Mouse (Mus musculus) heart, embryonic 13.5 days (tissue): Measurements from ENCODE around the gene Zfp385a. TPM values are rescaled to one million over a fixed set of nuclear protein-coding genes. Genes with fewer than 3 reads are reported as not detected.

Experiments used
- ATAC-seq: fragments of 200-750 bp; cut with Nextera tagmentation; 2 replicates; pipeline ENCODE4 v1.8.0; 2017; ENCODE audit warnings: moderate TSS enrichment; ENCODE audit not compliant: insufficient number of reproducible peaks, low FRiP score, low TSS enrichment; ENCODE audit errors: extremely low read depth
- H3K27ac ChIP-seq: fragments of 300-500 bp; sonication (generic); replicated peaks from 2 replicates; pipeline ENCODE4 v1.5.1; 2015; ENCODE audit warnings: moderate library complexity, mild to moderate bottlenecking, inconsistent platforms
- H3K27me3 ChIP-seq: fragments of 300-500 bp; sonication (generic); replicated peaks from 2 replicates; pipeline ENCODE4 v1.6.1; 2015; ENCODE audit warnings: mild to moderate bottlenecking, inconsistent platforms
- H3K36me3 ChIP-seq: fragments of 300-500 bp; sonication (generic); 2 replicates; pipeline ENCODE4 v1.6.1; 2015; ENCODE audit warnings: mild to moderate bottlenecking, inconsistent platforms
- H3K4me1 ChIP-seq: fragments of 300-500 bp; sonication (generic); 2 replicates; pipeline ENCODE4 v1.6.1; 2015; ENCODE audit warnings: inconsistent platforms
- H3K4me2 ChIP-seq: fragments of 300-500 bp; sonication (generic); 2 replicates; pipeline ENCODE4 v1.6.1; 2015; ENCODE audit warnings: inconsistent platforms, mild to moderate bottlenecking, moderate library complexity
- H3K4me3 ChIP-seq: fragments of 300-500 bp; sonication (generic); 2 replicates; pipeline ENCODE4 v1.5.1; 2015; ENCODE audit warnings: moderate library complexity, mild to moderate bottlenecking, inconsistent platforms
- H3K9ac ChIP-seq: fragments of 300-500 bp; sonication (generic); 2 replicates; pipeline ENCODE4 v1.6.1; 2015; ENCODE audit warnings: inconsistent platforms, mild to moderate bottlenecking, moderate library complexity
- H3K9me3 ChIP-seq: fragments of 300-500 bp; sonication (generic); 2 replicates; pipeline ENCODE4 v1.6.1; 2016; ENCODE audit warnings: inconsistent platforms
- WGBS: fragments of 180-500 bp; shearing (Covaris S2); methylation state at CpG from one replicate; pipeline ENCODE4 v1.1.7; 2015; ENCODE audit warnings: mixed read lengths; 5-methylcytosine and 5-hydroxymethylcytosine counted together
- polyA plus RNA-seq: library from polyadenylated mRNA; unstranded; fragments of >200 nt; fragmentation: Nextera tagmentation; extraction: Ambion mirVana; gene quantifications from 2 replicates; pipeline ENCODE4 v1.2.1, GENCODE M21; 2015

The Zfp385a gene
- polyA plus RNA-seq, 1 experiment from 2014 or later, result 8.9 TPM

DNA sequence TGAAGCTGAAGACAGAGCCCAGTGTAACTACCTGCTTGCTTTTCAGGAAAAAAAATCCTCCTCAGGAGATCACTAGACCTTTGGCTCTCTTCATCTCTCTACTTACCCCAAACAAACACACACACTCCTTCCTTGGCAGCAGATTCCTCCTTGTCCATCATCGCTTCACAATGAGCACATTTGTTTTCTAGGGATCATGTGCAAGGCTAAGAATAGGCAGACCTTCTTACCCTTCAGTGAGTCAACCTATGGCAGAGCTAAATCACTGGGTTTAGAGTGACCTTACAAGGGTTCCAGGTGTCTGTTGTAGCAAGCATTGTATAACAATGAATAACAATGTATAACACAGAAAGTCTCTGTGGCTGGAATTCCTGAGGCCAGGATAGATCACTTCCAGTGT, 31.8 kb upstream of the Zfp385a start:
- no peaks in the 10 kb centered on the region for H3K36me3 ChIP-seq
- ATAC-seq, result no peak
- H3K27ac ChIP-seq, result no peak overlapping the region; the same call in 1 of the 2 replicates
- no peaks in the 10 kb centered on the region for H3K27me3 ChIP-seq
- peak overlapping the region; percentile 3; the same call in 1 of the 2 replicates for H3K9ac ChIP-seq
- no peaks in the 10 kb centered on the region for H3K9me3 ChIP-seq
- H3K4me3 ChIP-seq, result no peak overlapping the region
- peaks cover 58% of the 10 kb centered on the region for H3K4me1 ChIP-seq
- H3K4me2 ChIP-seq, result no peak overlapping the region
- 65% methylated on average over 1 of the region's 1 CpGs for WGBS

DNA sequence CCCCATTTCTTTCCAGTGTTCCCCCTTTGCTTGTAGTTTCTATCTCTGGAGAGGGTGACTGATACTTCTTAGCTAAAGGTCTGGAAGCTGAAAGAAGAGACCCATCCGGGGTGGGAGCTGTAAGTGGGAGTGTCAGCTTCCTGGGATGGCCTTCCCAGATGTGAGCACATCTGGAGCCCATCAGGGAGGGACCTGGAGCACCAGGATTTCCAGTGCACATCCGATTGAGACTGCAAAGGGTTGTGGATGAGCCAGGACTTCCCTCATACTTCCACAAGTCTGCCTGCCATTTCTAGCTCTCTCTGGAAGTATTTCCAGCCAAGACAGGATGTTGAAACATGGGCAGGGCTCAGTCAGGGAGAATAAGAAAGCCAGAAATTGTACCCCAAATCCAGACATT, 31.3 kb upstream of the Zfp385a start:
- 0 out of 2 replicates have a peak overlapping the region, but pooled peaks have one; percentile 3 for H3K9ac ChIP-seq
- no peaks in the 10 kb centered on the region for H3K36me3 ChIP-seq
- no peaks in the 10 kb centered on the region for H3K9me3 ChIP-seq
- H3K4me2 ChIP-seq, result no peak overlapping the region
- H3K27ac ChIP-seq, result no peak overlapping the region; the same call in 1 of the 2 replicates
- whole genome bisulfite sequencing, result 21% methylated on average over 2 of the region's 2 CpGs
- H3K4me1 ChIP-seq, result peaks cover 52% of the 10 kb centered on the region
- no peaks in the 10 kb centered on the region for H3K27me3 ChIP-seq
- no peak for ATAC-seq
- H3K4me3 ChIP-seq, result no peak overlapping the region

DNA sequence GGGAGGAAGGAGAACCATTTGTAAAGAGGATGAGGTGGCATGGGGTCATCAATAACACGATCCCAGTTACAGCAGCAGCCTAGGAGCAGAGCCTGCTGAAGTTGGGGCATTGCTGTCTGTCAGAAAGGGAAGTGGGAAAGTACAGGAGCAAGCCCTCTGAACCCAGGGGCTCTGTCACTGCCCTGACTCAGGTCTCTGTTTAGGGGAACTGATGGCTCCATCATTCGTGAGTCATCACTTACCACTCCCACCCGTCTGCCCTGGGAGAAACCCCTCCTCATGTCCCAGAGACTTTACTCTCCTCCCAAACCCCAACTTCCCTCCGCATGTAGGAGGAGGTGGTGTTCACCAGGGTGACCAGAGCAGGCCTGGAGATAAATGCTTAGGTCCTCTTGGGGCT, 30.6 kb upstream of the Zfp385a start:
- Histone ChIP-seq H3K4me2 (no peak overlapping the region), H3K9ac (no peak overlapping the region), H3K4me3 (no peak overlapping the region), H3K27ac (no peak overlapping the region), H3K9me3 (no peaks in the 10 kb centered on the region), H3K4me1 (peaks cover 50% of the 10 kb centered on the region), H3K36me3 (no peaks in the 10 kb centered on the region), H3K27me3 (no peaks in the 10 kb centered on the region)
- no peak for ATAC-seq
- WGBS, result 28% methylated on average over 4 of the region's 4 CpGs

DNA sequence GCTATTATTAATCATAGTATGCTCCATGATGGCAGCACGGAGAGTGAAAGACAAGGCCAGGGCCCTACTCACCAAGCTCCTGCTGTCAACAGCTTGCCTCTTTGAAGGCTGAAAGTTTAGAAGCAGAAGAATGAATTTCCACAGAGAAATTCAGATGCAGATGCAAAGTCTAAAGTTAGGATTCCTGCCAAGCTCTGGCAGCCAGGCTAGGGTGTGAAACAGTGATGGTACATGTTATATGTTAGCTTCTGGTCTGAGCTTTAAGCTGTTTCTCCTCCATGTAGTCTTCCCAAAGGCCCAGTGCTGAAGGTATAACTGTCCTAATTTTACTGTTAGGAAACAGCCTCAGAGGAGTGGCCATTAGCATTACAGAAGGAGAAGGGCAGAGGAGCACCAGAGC, 29.2 kb upstream of the Zfp385a start:
- peaks cover 61% of the 10 kb centered on the region for H3K4me1 ChIP-seq
- H3K27me3 ChIP-seq, result no peaks in the 10 kb centered on the region
- no peaks in the 10 kb centered on the region for H3K36me3 ChIP-seq
- H3K9me3 ChIP-seq, result no peaks in the 10 kb centered on the region
- WGBS, result 35% methylated on average over 1 of the region's 1 CpGs
- no peak overlapping the region for H3K9ac ChIP-seq
- no peak for ATAC-seq
- H3K4me2 ChIP-seq, result no peak overlapping the region
- H3K4me3 ChIP-seq, result no peak overlapping the region
- no peak overlapping the region for H3K27ac ChIP-seq

DNA sequence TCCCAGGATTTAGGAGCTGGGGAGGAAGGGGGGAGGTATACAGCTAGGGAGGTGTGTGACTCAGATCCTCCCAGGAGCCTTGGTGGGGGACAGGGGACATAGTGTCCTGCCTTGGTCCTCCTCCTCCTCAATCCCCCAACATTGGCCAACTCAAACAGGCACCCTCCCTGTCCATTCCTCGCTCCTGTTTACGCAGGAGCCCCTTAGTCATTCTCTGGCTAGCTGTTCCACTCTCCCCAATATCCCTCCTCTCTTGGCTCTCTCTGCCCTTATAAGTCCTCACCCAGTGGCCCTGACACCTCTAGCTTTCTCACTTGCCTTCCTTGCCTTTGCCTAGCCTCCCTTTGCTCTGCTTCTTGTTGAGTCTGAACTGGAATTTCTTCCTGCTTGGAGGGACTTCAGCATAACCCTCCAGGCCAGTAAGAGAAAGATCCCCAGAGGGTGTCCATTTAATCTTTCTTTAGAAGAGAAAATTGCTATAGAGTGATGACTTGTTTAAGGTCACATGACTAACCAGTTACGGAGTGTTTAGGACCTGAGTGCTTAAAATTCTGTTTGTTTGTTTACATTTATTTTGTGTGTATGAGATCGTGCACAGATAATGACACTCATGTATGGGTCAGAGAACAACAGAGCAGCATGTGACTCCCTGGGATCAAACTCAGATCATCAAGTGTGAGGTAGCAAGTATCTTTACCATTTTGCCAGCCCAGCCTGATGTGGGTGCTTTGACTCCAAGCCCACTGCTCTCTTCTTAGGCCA, 28.5 kb upstream of the Zfp385a start:
- no peak overlapping the region for H3K4me2 ChIP-seq
- no peaks in the 10 kb centered on the region for H3K36me3 ChIP-seq
- WGBS, result 67% methylated on average over 4 of the region's 4 CpGs
- no peak for ATAC-seq
- H3K4me3 ChIP-seq, result no peak overlapping the region
- H3K27me3 ChIP-seq, result no peaks in the 10 kb centered on the region
- H3K4me1 ChIP-seq, result peaks cover 69% of the 10 kb centered on the region
- peak overlapping the region; percentile 98 for H3K27ac ChIP-seq
- H3K9ac ChIP-seq, result peak overlapping the region; percentile 100
- H3K9me3 ChIP-seq, result no peaks in the 10 kb centered on the region

DNA sequence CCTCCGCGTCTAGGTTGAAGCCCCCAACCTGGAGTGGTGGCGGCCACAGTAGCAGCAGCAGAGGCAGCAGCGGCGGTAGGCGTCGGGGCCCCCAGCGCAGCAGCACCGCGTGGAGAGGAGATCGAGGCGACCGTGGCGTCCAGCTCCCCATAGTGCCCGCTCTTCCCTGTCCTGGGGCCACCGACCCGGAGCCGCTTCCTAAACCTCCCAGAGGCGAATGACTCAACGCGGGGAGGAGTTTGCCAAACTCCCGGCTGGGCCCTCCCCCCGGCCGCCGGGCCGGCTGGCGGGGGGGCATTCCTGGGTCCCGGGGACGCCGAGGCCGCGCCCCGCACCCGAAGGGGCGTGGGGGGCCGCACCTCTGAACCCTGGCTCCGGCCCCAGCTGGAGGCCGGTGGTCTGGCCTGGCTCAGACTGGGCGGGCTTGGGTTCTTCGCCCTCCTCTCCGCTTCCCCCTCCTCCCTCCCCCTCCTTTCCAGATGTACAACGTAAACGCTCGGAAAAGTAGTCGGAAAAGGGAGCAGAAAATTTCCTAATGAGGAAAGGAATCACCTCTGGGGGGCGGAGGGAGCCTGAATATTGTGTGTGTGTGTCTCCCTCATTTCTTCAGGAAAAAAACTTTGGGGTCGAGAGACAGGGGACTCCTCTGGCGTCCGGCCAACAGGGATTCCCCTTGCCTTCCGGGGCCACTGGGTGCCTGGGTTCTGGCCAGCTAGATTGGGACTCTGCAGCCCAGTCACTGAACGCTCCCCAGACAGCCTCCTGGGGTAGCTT, 26.7 kb upstream of the Zfp385a start, which contains the start of gene Itga5:
Gene Itga5 (minus strand): TSS at position 388 of the 774 bp plus-strand sequence.
- under 1% methylated on average over 51 of the region's 51 CpGs for WGBS
- Histone ChIP-seq H3K4me2 (peak within 1 kb of the TSS; percentile 89), H3K9me3 (no peaks in the 10 kb centered on the region), H3K4me1 (peaks cover 78% of the 10 kb centered on the region), H3K27me3 (no peaks in the 10 kb centered on the region), H3K27ac (peak within 1 kb of the TSS; percentile 98), H3K36me3 (0 out of 2 replicates have a peak, but pooled peaks cover 6% of the 10 kb centered on the region), H3K9ac (peak within 1 kb of the TSS; percentile 100), H3K4me3 (peak within 1 kb of the TSS; percentile 95)
- ATAC-seq, result peak; percentile 55; the same call in 1 of the 2 replicates

DNA sequence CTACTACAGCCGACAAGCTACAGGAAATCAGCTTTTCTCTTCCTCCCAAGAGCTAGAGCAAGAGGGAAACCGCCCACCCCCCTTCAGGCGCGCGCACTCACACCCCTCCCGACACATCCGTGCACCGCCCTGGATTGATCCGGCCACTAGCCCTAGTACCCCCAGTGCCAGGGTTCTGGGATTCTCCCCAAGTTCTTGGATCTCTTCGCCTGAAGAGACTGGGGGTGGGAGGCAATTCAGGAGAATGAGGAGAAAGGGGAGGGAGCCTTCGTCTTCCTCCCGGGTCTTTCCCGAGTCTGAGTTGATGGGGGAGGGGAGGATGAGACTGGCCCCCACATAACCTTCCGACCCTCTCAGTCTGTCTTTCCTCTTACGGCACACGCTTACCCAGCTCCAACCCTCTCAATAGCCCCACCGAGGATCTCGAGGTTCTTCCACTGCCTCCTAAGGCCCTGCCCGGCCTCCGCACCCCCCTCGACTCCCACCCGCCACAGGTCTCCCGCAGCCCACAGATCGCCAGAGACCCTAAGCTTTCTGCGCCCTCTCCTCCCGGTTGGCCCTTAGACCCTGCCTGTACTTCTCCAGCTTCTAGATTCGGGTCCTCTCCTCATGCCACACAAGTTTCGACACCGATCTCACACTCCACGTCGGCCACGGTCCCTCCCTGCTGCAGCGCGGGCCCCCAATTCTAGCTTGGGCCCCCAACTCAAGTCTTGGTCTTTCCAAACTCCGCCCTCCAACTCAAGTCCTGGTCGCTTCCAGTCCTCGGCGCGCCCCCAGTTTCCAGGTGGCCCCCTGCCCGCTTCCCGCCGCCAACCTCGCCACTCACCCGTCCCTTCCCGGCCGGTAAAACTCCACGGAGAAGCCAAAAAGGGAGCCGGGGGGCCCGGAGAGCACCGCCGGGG, 25.8 kb upstream of the Zfp385a start:
- ATAC-seq, result no peak
- no peaks in the 10 kb centered on the region for H3K9me3 ChIP-seq
- peaks cover 15% of the 10 kb centered on the region; the same call in 1 of the 2 replicates for H3K36me3 ChIP-seq
- H3K4me1 ChIP-seq, result peaks cover 77% of the 10 kb centered on the region
- H3K27ac ChIP-seq, result peak overlapping the region; percentile 98
- peak overlapping the region; percentile 89 for H3K4me2 ChIP-seq
- under 1% methylated on average over 50 of the region's 51 CpGs for WGBS
- peak overlapping the region; percentile 100 for H3K9ac ChIP-seq
- no peaks in the 10 kb centered on the region for H3K27me3 ChIP-seq
- peak overlapping the region; percentile 95 for H3K4me3 ChIP-seq

DNA sequence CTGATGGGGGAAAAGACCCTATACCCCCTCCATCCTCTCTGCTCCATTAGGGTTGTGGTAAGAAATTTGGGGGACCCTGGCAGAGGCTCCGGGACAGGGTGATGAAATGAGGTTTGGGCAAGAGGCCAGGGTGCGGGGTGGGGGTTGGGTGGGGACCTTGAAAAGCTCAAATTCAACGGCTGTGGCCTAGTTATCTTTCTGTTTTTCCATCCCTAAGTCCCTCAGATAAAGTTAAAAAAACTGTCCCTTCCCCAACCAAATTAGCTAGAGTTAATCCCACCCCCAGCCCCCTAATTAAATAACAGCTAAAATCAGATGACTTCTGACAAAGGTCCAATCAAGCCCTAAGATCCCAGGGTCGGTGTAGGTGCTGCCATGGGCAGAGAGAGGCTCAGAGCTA, 24.9 kb upstream of the Zfp385a start:
- H3K4me2 ChIP-seq, result peak overlapping the region; percentile 89
- H3K9ac ChIP-seq, result peak overlapping the region; percentile 100
- no peak for ATAC-seq
- H3K9me3 ChIP-seq, result no peaks in the 10 kb centered on the region
- peaks cover 76% of the 10 kb centered on the region for H3K4me1 ChIP-seq
- H3K4me3 ChIP-seq, result peak overlapping the region; percentile 95
- no peaks in the 10 kb centered on the region for H3K27me3 ChIP-seq
- H3K36me3 ChIP-seq, result peaks cover 16% of the 10 kb centered on the region; the same call in 1 of the 2 replicates
- H3K27ac ChIP-seq, result peak overlapping the region; percentile 98
- whole genome bisulfite sequencing, result 15% methylated on average over 4 of the region's 4 CpGs

DNA sequence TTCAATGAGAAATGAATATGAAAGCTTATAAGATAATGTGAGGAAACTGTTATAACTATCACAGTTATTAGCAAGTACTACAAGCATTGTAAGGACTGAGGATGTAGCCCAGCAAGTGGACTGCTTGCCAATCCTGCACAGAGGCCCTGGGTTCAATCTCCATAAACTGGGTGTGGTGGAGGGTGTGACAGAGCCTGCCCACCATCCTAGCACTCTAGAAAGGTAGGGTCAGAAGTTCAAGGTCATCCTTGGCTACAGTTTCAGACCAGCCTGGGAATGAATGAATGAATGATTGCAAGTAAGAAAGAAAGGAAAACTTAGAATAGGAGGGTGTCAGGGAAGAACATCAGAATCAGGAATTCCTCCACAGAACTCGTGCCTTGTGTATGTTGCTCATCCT, 23.9 kb upstream of the Zfp385a start:
- no peaks in the 10 kb centered on the region for H3K9me3 ChIP-seq
- peaks cover 16% of the 10 kb centered on the region; the same call in 1 of the 2 replicates for H3K36me3 ChIP-seq
- H3K27ac ChIP-seq, result peak overlapping the region; percentile 98; the same call in 1 of the 2 replicates
- peak overlapping the region; percentile 95 for H3K4me3 ChIP-seq
- H3K4me2 ChIP-seq, result peak overlapping the region; percentile 89
- peak overlapping the region; percentile 100 for H3K9ac ChIP-seq
- no peak for ATAC-seq
- H3K27me3 ChIP-seq, result no peaks in the 10 kb centered on the region
- 42% methylated on average over 1 of the region's 1 CpGs for WGBS
- H3K4me1 ChIP-seq, result peaks cover 79% of the 10 kb centered on the region

DNA sequence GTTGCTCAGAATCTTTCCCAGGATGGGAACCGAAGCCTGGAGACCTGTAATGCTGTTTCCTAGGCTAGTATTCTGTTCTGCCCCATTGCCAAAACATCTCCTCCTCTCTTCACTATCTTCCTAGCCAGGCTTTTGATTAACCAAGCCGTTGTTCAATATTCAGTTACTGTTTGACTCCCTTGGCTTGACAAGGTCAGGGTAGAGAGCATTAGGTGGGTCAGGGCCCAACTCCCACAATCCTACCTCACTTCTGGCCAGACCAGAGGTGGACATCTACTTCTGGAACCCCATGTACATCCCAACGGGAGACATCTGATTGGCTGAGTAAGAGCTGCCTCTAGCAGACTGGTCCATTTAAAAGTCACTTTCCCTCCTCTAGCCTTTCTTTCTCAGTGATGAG, 23.1 kb upstream of the Zfp385a start:
- no peaks in the 10 kb centered on the region for H3K9me3 ChIP-seq
- peaks cover 21% of the 10 kb centered on the region for H3K36me3 ChIP-seq
- no peak for ATAC-seq
- no peak overlapping the region for H3K4me3 ChIP-seq
- H3K27me3 ChIP-seq, result no peaks in the 10 kb centered on the region
- peaks cover 80% of the 10 kb centered on the region for H3K4me1 ChIP-seq
- 73% methylated on average over 3 of the region's 3 CpGs for WGBS
- H3K27ac ChIP-seq, result peak overlapping the region; percentile 61
- H3K9ac ChIP-seq, result peak overlapping the region; percentile 19; the same call in 1 of the 2 replicates
- H3K4me2 ChIP-seq, result no peak overlapping the region
